Mouse (Mus musculus) hindbrain, postnatal 0 days (tissue): Measurements from ENCODE around the gene Zbtb39. TPM values are rescaled to one million over a fixed set of nuclear protein-coding genes. Genes with fewer than 3 reads are reported as not detected.

Experiments
- ATAC-seq: fragments of 200-750 bp; cut with Nextera tagmentation; 2 replicates; pipeline ENCODE4 v1.8.0; 2017; ENCODE audit warnings: mild to moderate bottlenecking, moderate TSS enrichment, moderate library complexity
- DNase-seq: peaks from one replicate; pipeline ENCODE4 v3.0.0-alpha.2; 2015; ENCODE audit warnings: low spot score
- H3K27ac ChIP-seq: fragments of 300-500 bp; sonication (generic); 2 replicates; pipeline ENCODE4 v1.5.1; 2014; ENCODE audit warnings: mild to moderate bottlenecking
- H3K27me3 ChIP-seq: fragments of 300-500 bp; sonication (generic); 2 replicates; pipeline ENCODE4 v1.6.1; 2014; ENCODE audit warnings: low read length, mixed read lengths; ENCODE audit not compliant: insufficient read depth
- H3K36me3 ChIP-seq: fragments of 300-500 bp; sonication (generic); 2 replicates; pipeline ENCODE4 v1.6.1; 2014; ENCODE audit warnings: low read length, mixed read lengths; ENCODE audit not compliant: insufficient read depth
- H3K4me1 ChIP-seq: fragments of 300-500 bp; sonication (generic); 2 replicates; pipeline ENCODE4 v1.6.1; 2014; ENCODE audit warnings: antibody characterized with exemption, low read length, mixed read lengths; ENCODE audit not compliant: insufficient read depth
- H3K4me2 ChIP-seq: fragments of 300-500 bp; sonication (generic); 2 replicates; pipeline ENCODE4 v1.6.1; 2014; ENCODE audit warnings: low read depth, mild to moderate bottlenecking, low read length, moderate library complexity, mixed read lengths
- H3K4me3 ChIP-seq: fragments of 300-500 bp; sonication (generic); 2 replicates; pipeline ENCODE4 v1.5.1; 2014; ENCODE audit warnings: low read length
- H3K9ac ChIP-seq: fragments of 300-500 bp; sonication (generic); replicated peaks from 2 replicates; pipeline ENCODE4 v1.6.1; 2014; ENCODE audit warnings: mild to moderate bottlenecking, low read length, moderate library complexity, mixed read lengths
- H3K9me3 ChIP-seq: fragments of 300-500 bp; sonication (generic); 2 replicates; pipeline ENCODE4 v1.6.1; 2016; ENCODE audit warnings: low read length, mixed read lengths
- CTCF ChIP-seq: IDR thresholded peaks from 2 replicates; pipeline ENCODE4 v1.5.1; 2016; ENCODE audit warnings: antibody characterized with exemption, control low read depth, low read depth
- WGBS: fragments of 180-500 bp; shearing (Covaris S2); extraction: QIAGEN DNeasy Blood & Tissue Kit; methylation state at CpG from one replicate; pipeline ENCODE4 v1.1.7; 2014; 5-methylcytosine and 5-hydroxymethylcytosine counted together
- polyA plus RNA-seq: library from polyadenylated mRNA; unstranded; fragments of >200 nt; fragmentation: Nextera tagmentation; extraction: Ambion mirVana; gene quantifications from 2 replicates; pipeline ENCODE4 v1.2.1, GENCODE M21; 2015
- total RNA-seq: library from RNA; depleted of rRNA; stranded (reverse); fragments of >200 nt; gene quantifications from 2 replicates; pipeline ENCODE4 v1.2.3, GENCODE M21; 2014; rRNA removed

Zbtb39 gene
- 9.9 and 11.5 TPM in 2 replicates for total RNA-seq
- 2.4 and 2.5 TPM in 2 replicates for polyA plus RNA-seq

DNA sequence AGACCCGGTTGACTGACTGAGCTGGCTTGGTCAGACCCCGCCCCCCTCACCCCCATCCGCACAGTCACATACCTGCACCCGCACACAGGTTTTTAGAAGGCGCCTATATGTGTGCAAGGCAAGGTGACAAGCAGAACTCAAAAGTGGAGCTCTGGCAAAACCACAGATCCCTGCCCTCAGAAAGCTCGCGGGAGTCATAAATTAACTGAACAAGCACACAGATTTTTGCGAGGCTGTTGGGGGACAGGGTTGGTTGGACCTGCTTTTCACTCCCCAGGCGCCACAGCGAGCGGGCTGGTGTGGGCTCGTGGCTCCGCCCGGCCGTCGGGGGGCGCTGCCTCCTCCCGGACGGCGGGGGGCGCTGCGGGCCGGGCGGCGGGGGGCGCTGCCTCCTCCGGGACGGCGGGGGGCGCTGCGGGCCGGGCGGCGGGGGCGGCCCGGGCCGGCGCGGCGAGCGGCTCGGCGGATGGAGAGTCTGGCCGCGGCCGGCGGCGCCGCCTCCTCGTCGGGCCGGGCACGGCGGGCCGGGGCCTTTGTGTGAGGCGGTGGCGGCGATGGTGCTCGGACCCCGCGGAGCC is at the start of gene Zbtb39:
Gene Zbtb39 (plus strand): TSS at position 456 of the 578 bp plus-strand sequence.
- Histone ChIP-seq H3K4me1 (0 out of 2 replicates have a peak, but pooled peaks cover 6% of the 10 kb centered on the region), H3K27me3 (no peaks in the 10 kb centered on the region), H3K4me3 (peak within 1 kb of the TSS; percentile 76), H3K9me3 (no peaks in the 10 kb centered on the region), H3K4me2 (peak within 1 kb of the TSS; percentile 65), H3K27ac (peak within 1 kb of the TSS; percentile 75), H3K36me3 (peaks cover 26% of the 10 kb centered on the region), H3K9ac (peak within 1 kb of the TSS; percentile 89)
- TF ChIP-seq CTCF: peak; percentile 36; the same call in 1 of the 2 replicates
- peak; percentile 89 for DNase-seq
- under 1% methylated on average over 50 of the region's 61 CpGs for WGBS
- ATAC-seq: peak; percentile 82

DNA sequence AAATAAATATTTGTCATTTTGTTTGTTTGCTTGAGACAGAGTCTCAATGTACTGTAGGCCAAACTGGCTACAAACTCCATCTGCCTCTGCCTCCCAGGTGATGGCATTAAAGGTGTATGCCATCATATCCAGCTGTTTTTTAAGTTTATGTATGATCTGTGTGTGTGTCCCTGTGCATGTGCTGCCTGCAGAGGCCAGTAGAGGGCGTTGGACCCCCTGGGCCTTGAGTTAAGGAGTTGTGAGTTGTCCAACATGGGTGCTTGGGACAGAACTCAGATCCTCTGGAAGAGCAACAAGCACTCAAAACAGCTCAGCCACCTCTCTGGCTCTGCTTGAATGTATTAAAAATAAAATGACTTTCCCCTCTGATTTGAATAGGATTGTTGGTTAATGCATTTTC is 48.3 kb upstream of the Zbtb39 start:
- no peaks in the 10 kb centered on the region for H3K9me3 ChIP-seq
- no peak overlapping the region for H3K4me3 ChIP-seq
- DNase-seq: no peak
- no peak for TF ChIP-seq CTCF
- ATAC-seq: no peak
- no peaks in the 10 kb centered on the region for H3K4me1 ChIP-seq
- H3K27ac ChIP-seq: no peak overlapping the region
- WGBS: 16% methylated on average over 1 of the region's 1 CpGs
- H3K36me3 ChIP-seq: peaks cover 5% of the 10 kb centered on the region; the same call in 1 of the 2 replicates
- H3K9ac ChIP-seq: no peak overlapping the region
- no peaks in the 10 kb centered on the region for H3K27me3 ChIP-seq
- H3K4me2 ChIP-seq: no peak overlapping the region

DNA sequence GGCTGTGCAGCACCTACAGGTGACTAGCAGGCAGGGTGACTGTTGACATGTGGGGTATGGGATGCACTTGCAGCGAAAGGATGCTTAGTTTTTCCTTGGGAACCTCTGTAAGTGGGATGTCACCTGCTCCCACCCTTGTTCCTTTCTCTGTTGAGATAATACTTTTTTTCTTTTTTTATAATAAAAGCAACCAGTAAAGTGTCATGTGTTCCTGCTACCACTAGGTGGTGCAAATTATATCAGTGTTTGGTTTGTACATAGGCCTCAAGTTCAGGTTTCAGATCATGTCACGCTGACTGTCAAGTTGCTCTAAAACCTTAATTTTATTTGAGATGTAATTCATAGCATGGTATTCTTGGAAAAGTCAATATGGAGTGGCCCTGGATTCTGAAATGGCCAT is 44.7 kb upstream of the Zbtb39 start:
- H3K4me3 ChIP-seq: no peak overlapping the region
- H3K4me2 ChIP-seq: no peak overlapping the region
- H3K27me3 ChIP-seq: no peaks in the 10 kb centered on the region
- H3K36me3 ChIP-seq: peaks cover 10% of the 10 kb centered on the region; the same call in 1 of the 2 replicates
- ATAC-seq: no peak
- H3K9ac ChIP-seq: no peak overlapping the region
- peak; percentile 82 for TF ChIP-seq CTCF
- WGBS: 54% methylated on average over 2 of the region's 2 CpGs
- H3K27ac ChIP-seq: no peak overlapping the region
- no peaks in the 10 kb centered on the region for H3K9me3 ChIP-seq
- H3K4me1 ChIP-seq: no peaks in the 10 kb centered on the region
- DNase-seq: peak; percentile 65

DNA sequence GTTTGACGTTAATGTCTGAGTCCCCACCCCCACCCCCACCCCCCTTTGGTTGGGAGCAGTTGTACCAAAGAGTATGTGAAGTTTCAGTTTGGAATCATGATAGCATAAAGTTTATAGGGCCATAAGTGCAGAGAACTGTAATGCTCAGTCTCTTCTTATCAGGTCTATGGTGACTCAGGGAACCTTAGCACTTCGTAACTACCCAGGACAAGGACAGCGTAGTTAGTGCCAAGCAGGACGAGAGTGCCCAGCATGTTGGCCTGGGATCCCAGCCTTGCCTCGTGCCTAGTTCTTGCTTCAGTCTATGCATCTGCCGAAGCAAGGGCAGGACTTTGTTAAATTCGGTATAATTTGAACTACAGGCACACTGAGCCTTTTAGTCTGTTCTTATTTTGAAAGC is 43.6 kb upstream of the Zbtb39 start:
- peaks cover 10% of the 10 kb centered on the region; the same call in 1 of the 2 replicates for H3K36me3 ChIP-seq
- TF ChIP-seq CTCF: no peak
- no peak overlapping the region for H3K4me3 ChIP-seq
- 93% methylated on average over 7 of the region's 7 CpGs for WGBS
- H3K27me3 ChIP-seq: no peaks in the 10 kb centered on the region
- no peak overlapping the region for H3K4me2 ChIP-seq
- H3K9me3 ChIP-seq: no peaks in the 10 kb centered on the region
- no peak overlapping the region for H3K27ac ChIP-seq
- no peak overlapping the region for H3K9ac ChIP-seq
- no peaks in the 10 kb centered on the region for H3K4me1 ChIP-seq
- DNase-seq (no peak), ATAC-seq (no peak)

DNA sequence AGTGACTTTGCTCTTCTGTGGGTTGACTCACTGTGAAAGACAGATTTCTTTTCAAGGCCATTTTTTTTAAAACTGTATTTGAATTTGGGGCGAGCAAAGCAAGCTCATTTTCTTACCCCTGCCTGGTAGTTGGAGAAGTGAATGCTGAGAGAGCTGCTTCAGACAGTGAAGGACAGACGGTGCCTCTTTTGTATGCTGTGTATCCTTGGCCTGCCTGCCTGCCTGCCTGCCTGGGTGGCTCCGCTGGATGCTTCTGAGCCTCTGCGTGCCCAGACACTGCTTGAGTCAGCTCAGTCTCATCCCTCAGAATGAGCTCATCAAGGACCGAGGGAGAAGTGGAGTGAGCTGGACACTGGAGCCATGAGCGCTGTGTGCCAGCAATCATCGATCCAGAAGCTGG is 40.4 kb upstream of the Zbtb39 start:
- Histone ChIP-seq H3K27ac (no peak overlapping the region), H3K9ac (no peak overlapping the region), H3K4me2 (no peak overlapping the region), H3K27me3 (no peaks in the 10 kb centered on the region), H3K4me1 (no peaks in the 10 kb centered on the region), H3K4me3 (no peak overlapping the region), H3K36me3 (peaks cover 10% of the 10 kb centered on the region; the same call in 1 of the 2 replicates), H3K9me3 (no peaks in the 10 kb centered on the region)
- no peak for ATAC-seq
- WGBS: 86% methylated on average over 7 of the region's 7 CpGs
- DNase-seq: no peak
- TF ChIP-seq CTCF: no peak

DNA sequence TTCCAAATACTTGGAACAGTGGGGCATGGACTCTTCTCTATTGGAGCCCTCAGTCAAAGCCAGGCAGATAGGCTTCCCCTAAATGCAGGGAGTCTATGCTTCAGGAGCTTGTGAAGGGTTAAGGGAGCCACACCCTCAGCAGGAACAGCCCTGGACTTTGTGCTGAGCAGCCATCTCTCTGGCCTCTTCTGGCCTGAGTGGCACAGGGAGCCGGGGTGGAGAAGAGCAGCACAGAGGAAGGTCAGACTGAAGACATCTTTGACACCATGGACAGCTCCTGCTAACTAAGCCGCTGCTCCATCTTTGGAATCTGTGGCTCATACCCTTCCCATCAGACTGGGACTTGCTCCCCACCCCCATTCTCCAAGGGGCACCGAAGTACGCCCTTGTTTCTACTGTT is 36.0 kb upstream of the Zbtb39 start:
- WGBS: 59% methylated on average over 4 of the region's 4 CpGs
- Histone ChIP-seq H3K4me2 (no peak overlapping the region), H3K9ac (no peak overlapping the region), H3K27ac (no peak overlapping the region), H3K4me1 (no peaks in the 10 kb centered on the region), H3K4me3 (no peak overlapping the region), H3K9me3 (no peaks in the 10 kb centered on the region), H3K36me3 (no peaks in the 10 kb centered on the region; the same call in 1 of the 2 replicates), H3K27me3 (no peaks in the 10 kb centered on the region)
- ATAC-seq (no peak), DNase-seq (no peak)
- TF ChIP-seq CTCF: no peak

DNA sequence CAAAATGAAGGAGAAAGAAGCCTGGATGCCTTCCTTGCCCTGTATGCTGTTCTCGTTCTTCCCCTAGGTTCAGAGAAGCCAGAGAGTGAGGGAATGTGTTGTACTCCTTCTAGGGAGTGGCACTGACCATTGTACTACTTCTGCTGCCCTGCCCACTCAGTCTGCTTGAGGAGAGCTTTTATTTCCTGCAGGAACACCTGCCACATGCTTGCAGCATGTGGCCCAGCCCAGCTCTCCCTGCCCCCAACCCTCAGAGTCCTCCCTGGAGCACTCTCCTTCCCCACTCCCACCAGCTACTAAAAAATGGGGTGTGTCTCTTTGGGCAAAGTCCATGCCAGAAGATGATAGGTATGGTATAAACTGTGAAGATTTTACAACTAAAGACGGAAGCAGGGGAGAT is 35.0 kb upstream of the Zbtb39 start:
- WGBS: 70% methylated on average over 2 of the region's 2 CpGs
- TF ChIP-seq CTCF: no peak
- ATAC-seq: no peak

More for the DNA sequence above, 35.0 kb upstream of the Zbtb39 start:
- no peaks in the 10 kb centered on the region for H3K4me1 ChIP-seq
- H3K4me3 ChIP-seq: no peak overlapping the region
- H3K27ac ChIP-seq: no peak overlapping the region
- no peaks in the 10 kb centered on the region for H3K9me3 ChIP-seq
- no peak overlapping the region for H3K4me2 ChIP-seq
- H3K36me3 ChIP-seq: no peaks in the 10 kb centered on the region
- no peak overlapping the region for H3K9ac ChIP-seq
- no peaks in the 10 kb centered on the region for H3K27me3 ChIP-seq
- DNase-seq: no peak
